Mouse (Mus musculus): ENCODE data around the gene Slc10a7. TPM values are rescaled to one million over a fixed set of nuclear protein-coding genes. Genes with fewer than 3 reads are reported as not detected.

The Slc10a7 gene
- polyA plus RNA-seq, 1 experiment from 2014 or later: 8.7 TPM

- WGBS: 59% methylated on average over 8 of the region's 8 CpGs
- H3K4me2 ChIP-seq (ENCODE audit: low read length): no peak overlapping the region
- no peak overlapping the region for H3K9ac ChIP-seq (ENCODE audit: low read depth, low read length)
- no peaks in the 10 kb centered on the region for H3K4me1 ChIP-seq (ENCODE audit: control insufficient read depth, insufficient read depth, low read depth, low read length)
- H3K4me3 ChIP-seq (ENCODE audit: low read length): no peak overlapping the region
- no peaks in the 10 kb centered on the region for H3K27me3 ChIP-seq (replicated peaks; ENCODE audit: control insufficient read depth, insufficient read depth, low read length)
- no peaks in the 10 kb centered on the region for H3K36me3 ChIP-seq (ENCODE audit: control insufficient read depth, insufficient read depth, low read length)
- no peak overlapping the region for H3K27ac ChIP-seq (ENCODE audit: low read depth, low read length)
- H3K9me3 ChIP-seq (ENCODE audit: control insufficient read depth, low read length): peaks cover 2% of the 10 kb centered on the region; the same call in 1 of the 2 replicates
- no peak for ATAC-seq
These were observed 138.0 kb downstream of the Slc10a7 start for GRCm38 (mm10) chr8:78647000-78647656.

- no peaks in the 10 kb centered on the region for H3K27me3 ChIP-seq (replicated peaks; ENCODE audit: control insufficient read depth, insufficient read depth, low read length)
- ATAC-seq: no peak
- no peaks in the 10 kb centered on the region for H3K4me1 ChIP-seq (ENCODE audit: control insufficient read depth, insufficient read depth, low read depth, low read length)
- H3K9ac ChIP-seq (ENCODE audit: low read depth, low read length): no peak overlapping the region
- peaks cover 2% of the 10 kb centered on the region; the same call in 1 of the 2 replicates for H3K9me3 ChIP-seq (ENCODE audit: control insufficient read depth, low read length)
- H3K4me3 ChIP-seq (ENCODE audit: low read length): no peak overlapping the region
- no peak overlapping the region for H3K4me2 ChIP-seq (ENCODE audit: low read length)
- WGBS: 72% methylated on average over 4 of the region's 4 CpGs
- H3K27ac ChIP-seq (ENCODE audit: low read depth, low read length): no peak overlapping the region
- no peaks in the 10 kb centered on the region for H3K36me3 ChIP-seq (ENCODE audit: control insufficient read depth, insufficient read depth, low read length)
These were observed 138.7 kb downstream of the Slc10a7 start for GRCm38 (mm10) chr8:78647846-78648245.

DNA sequence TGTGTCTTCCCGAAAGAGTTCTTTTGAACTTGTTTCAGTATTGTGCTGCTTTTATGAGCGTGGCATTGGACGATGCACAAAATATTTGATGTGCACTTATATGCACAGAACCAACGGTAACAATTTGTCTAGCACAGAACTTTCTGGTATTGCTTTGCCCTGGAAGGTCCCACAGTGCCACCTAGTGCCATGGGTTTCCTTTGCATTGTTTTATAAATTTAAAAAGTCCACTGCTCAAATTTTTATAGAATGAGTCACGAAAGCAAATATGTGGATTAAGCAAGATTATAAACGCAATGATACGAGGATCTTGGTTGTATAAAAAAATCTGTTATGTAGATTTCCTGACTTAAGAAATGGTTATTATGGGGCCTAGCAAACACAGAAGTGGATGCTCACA, 139.8 kb downstream of the Slc10a7 start:
- Histone ChIP-seq H3K4me3 (ENCODE audit: low read length) (no peak overlapping the region), H3K36me3 (ENCODE audit: control insufficient read depth, insufficient read depth, low read length) (no peaks in the 10 kb centered on the region), H3K27ac (ENCODE audit: low read depth, low read length) (no peak overlapping the region), H3K27me3 (replicated peaks; ENCODE audit: control insufficient read depth, insufficient read depth, low read length) (no peaks in the 10 kb centered on the region), H3K4me2 (ENCODE audit: low read length) (no peak overlapping the region), H3K9ac (ENCODE audit: low read depth, low read length) (no peak overlapping the region), H3K4me1 (ENCODE audit: control insufficient read depth, insufficient read depth, low read depth, low read length) (no peaks in the 10 kb centered on the region), H3K9me3 (ENCODE audit: control insufficient read depth, low read length) (peaks cover 2% of the 10 kb centered on the region; the same call in 1 of the 2 replicates)
- no peak; the same call in 1 of the 2 replicates for ATAC-seq
- WGBS: 48% methylated on average over 7 of the region's 7 CpGs

- Histone ChIP-seq H3K4me1 (ENCODE audit: control insufficient read depth, insufficient read depth, low read depth, low read length) (no peaks in the 10 kb centered on the region), H3K9me3 (ENCODE audit: control insufficient read depth, low read length) (no peaks in the 10 kb centered on the region), H3K36me3 (ENCODE audit: control insufficient read depth, insufficient read depth, low read length) (no peaks in the 10 kb centered on the region), H3K27ac (ENCODE audit: low read depth, low read length) (no peak overlapping the region), H3K9ac (ENCODE audit: low read depth, low read length) (no peak overlapping the region), H3K27me3 (replicated peaks; ENCODE audit: control insufficient read depth, insufficient read depth, low read length) (no peaks in the 10 kb centered on the region), H3K4me2 (ENCODE audit: low read length) (no peak overlapping the region), H3K4me3 (ENCODE audit: low read length) (no peak overlapping the region)
- whole genome bisulfite sequencing: 75% methylated on average over 3 of the region's 3 CpGs
- ATAC-seq: no peak
These were observed 142.5 kb downstream of the Slc10a7 start for GRCm38 (mm10) chr8:78651670-78652069.

DNA sequence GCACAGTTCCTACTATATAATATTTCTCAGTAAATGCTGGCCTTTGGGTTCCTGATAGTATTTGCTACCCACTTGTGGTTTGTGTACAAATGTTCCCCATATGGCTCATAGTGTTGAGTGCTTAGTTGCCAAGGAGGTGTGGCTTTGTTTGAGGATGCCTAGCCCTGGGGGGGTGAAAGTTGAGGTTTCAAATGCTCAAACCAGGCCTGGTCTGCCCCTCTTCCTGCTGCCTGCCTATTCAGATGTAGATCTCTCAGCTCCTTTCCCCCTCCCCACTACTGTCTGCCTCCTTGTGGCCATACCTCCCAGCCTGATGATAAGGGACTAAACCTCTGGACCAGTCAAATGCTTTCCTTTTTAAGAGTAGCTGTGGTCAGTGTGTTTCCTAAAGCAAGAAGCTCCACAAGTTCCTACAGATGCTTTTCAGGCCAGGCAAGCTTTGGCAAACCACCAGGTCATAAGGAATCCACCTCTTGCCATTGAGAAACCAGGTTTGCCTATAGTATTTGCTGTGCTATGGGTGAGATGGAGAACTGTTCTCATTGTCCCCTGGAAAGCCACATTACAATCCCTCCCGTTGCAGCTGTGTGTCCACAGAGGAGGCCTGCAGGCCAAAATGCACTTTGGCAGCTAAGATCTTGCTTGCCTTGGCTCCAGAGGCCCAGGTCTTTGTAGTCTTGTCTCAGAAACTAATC, 146.4 kb downstream of the Slc10a7 start:
- Histone ChIP-seq H3K36me3 (ENCODE audit: control insufficient read depth, insufficient read depth, low read length) (no peaks in the 10 kb centered on the region), H3K27ac (ENCODE audit: low read depth, low read length) (no peak overlapping the region), H3K27me3 (replicated peaks; ENCODE audit: control insufficient read depth, insufficient read depth, low read length) (no peaks in the 10 kb centered on the region), H3K9ac (ENCODE audit: low read depth, low read length) (no peak overlapping the region), H3K4me2 (ENCODE audit: low read length) (no peak overlapping the region), H3K4me1 (ENCODE audit: control insufficient read depth, insufficient read depth, low read depth, low read length) (no peaks in the 10 kb centered on the region), H3K9me3 (ENCODE audit: control insufficient read depth, low read length) (no peaks in the 10 kb centered on the region), H3K4me3 (ENCODE audit: low read length) (no peak overlapping the region)
- WGBS: 18% methylated on average over 1 of the region's 1 CpGs
- no peak for ATAC-seq

GRCm38 (mm10) chr8:78656700-78657370, 147.7 kb downstream of the Slc10a7 start:
- Histone ChIP-seq H3K9ac (ENCODE audit: low read depth, low read length) (no peak overlapping the region), H3K36me3 (ENCODE audit: control insufficient read depth, insufficient read depth, low read length) (no peaks in the 10 kb centered on the region), H3K4me2 (ENCODE audit: low read length) (no peak overlapping the region), H3K4me1 (ENCODE audit: control insufficient read depth, insufficient read depth, low read depth, low read length) (no peaks in the 10 kb centered on the region), H3K27me3 (replicated peaks; ENCODE audit: control insufficient read depth, insufficient read depth, low read length) (no peaks in the 10 kb centered on the region), H3K4me3 (ENCODE audit: low read length) (no peak overlapping the region), H3K27ac (ENCODE audit: low read depth, low read length) (no peak overlapping the region), H3K9me3 (ENCODE audit: control insufficient read depth, low read length) (no peaks in the 10 kb centered on the region)
- ATAC-seq: no peak
- 85% methylated on average over 10 of the region's 10 CpGs for WGBS

DNA sequence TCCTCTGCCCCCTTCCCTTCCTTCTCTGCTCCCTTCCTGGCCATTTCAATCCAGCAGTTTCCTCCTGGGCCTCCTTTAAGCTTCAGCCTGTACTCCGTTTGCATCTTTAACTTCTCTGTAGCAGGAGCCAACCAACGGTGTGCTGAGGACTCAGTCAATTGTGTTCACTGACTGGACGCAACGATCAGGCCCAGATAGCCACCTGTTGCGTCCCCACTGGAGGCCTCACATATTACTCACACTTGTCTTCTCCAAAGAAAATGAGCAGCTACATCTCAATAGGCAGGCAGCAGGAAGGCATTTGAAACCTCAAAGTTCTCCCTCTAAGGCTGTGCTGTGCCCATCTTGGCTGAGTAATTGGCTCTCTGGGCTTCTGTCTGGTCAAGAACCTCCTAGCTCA, 149.0 kb downstream of the Slc10a7 start:
- no peak overlapping the region for H3K4me2 ChIP-seq (ENCODE audit: low read length)
- ATAC-seq: no peak
- 64% methylated on average over 5 of the region's 5 CpGs for WGBS
- H3K27me3 ChIP-seq (replicated peaks; ENCODE audit: control insufficient read depth, insufficient read depth, low read length): no peaks in the 10 kb centered on the region
- no peaks in the 10 kb centered on the region for H3K9me3 ChIP-seq (ENCODE audit: control insufficient read depth, low read length)
- no peaks in the 10 kb centered on the region for H3K36me3 ChIP-seq (ENCODE audit: control insufficient read depth, insufficient read depth, low read length)
- no peak overlapping the region for H3K9ac ChIP-seq (ENCODE audit: low read depth, low read length)
- H3K4me1 ChIP-seq (ENCODE audit: control insufficient read depth, insufficient read depth, low read depth, low read length): no peaks in the 10 kb centered on the region
- H3K27ac ChIP-seq (ENCODE audit: low read depth, low read length): no peak overlapping the region
- H3K4me3 ChIP-seq (ENCODE audit: low read length): no peak overlapping the region

- Histone ChIP-seq H3K4me2 (ENCODE audit: low read length) (no peak overlapping the region), H3K4me3 (ENCODE audit: low read length) (no peak overlapping the region), H3K27ac (ENCODE audit: low read depth, low read length) (no peak overlapping the region), H3K9ac (ENCODE audit: low read depth, low read length) (no peak overlapping the region), H3K4me1 (ENCODE audit: control insufficient read depth, insufficient read depth, low read depth, low read length) (no peaks in the 10 kb centered on the region), H3K36me3 (ENCODE audit: control insufficient read depth, insufficient read depth, low read length) (no peaks in the 10 kb centered on the region), H3K27me3 (replicated peaks; ENCODE audit: control insufficient read depth, insufficient read depth, low read length) (no peaks in the 10 kb centered on the region), H3K9me3 (ENCODE audit: control insufficient read depth, low read length) (no peaks in the 10 kb centered on the region)
- WGBS: 98% methylated on average over 3 of the region's 3 CpGs
- ATAC-seq: no peak
These were observed 150.6 kb downstream of the Slc10a7 start for GRCm38 (mm10) chr8:78659617-78660187.

Data from hindbrain, embryonic 16.5 days (tissue).